Mouse (Mus musculus) stomach, embryonic 15.5 days (tissue): Measurements from ENCODE around the gene Shbg. TPM values are rescaled to one million over a fixed set of nuclear protein-coding genes. Genes with fewer than 3 reads are reported as not detected.
A peak's percentile ranks its signal among the peaks of the same experiment; 100 is the strongest.

Source experiments
- ATAC-seq: fragments of 200-750 bp; cut with Nextera tagmentation; 2 replicates; pipeline ENCODE4 v1.8.0; 2017; ENCODE audit warnings: low read depth, moderate number of reproducible peaks, moderate TSS enrichment; ENCODE audit not compliant: insufficient read depth, low FRiP score
- H3K27ac ChIP-seq: fragments of 300-500 bp; sonication (generic); 2 replicates; pipeline ENCODE4 v1.5.1; 2015; ENCODE audit warnings: mild to moderate bottlenecking, inconsistent platforms
- H3K27me3 ChIP-seq: fragments of 300-500 bp; sonication (generic); replicated peaks from 2 replicates; pipeline ENCODE4 v1.6.1; 2015; ENCODE audit warnings: inconsistent platforms
- H3K36me3 ChIP-seq: fragments of 300-500 bp; sonication (generic); 2 replicates; pipeline ENCODE4 v1.6.1; 2015; ENCODE audit warnings: inconsistent platforms
- H3K4me1 ChIP-seq: fragments of 300-500 bp; sonication (generic); 2 replicates; pipeline ENCODE4 v1.6.1; 2015; ENCODE audit warnings: inconsistent platforms
- H3K4me2 ChIP-seq: fragments of 300-500 bp; sonication (generic); 2 replicates; pipeline ENCODE4 v1.6.1; 2015; ENCODE audit warnings: mild to moderate bottlenecking, inconsistent platforms
- H3K4me3 ChIP-seq: fragments of 300-500 bp; sonication (generic); replicated peaks from 2 replicates; pipeline ENCODE4 v1.5.1; 2015; ENCODE audit warnings: inconsistent platforms
- H3K9ac ChIP-seq: fragments of 300-500 bp; sonication (generic); 2 replicates; pipeline ENCODE4 v1.6.1; 2015; ENCODE audit warnings: inconsistent platforms
- H3K9me3 ChIP-seq: fragments of 300-500 bp; sonication (generic); 2 replicates; pipeline ENCODE4 v1.6.1; 2016; ENCODE audit warnings: inconsistent platforms
- WGBS: fragments of 180-500 bp; shearing (Covaris S2); methylation state at CpG from one replicate; pipeline ENCODE4 v1.1.7; 2015; 5-methylcytosine and 5-hydroxymethylcytosine counted together
- microRNA counts: library from miRNA; unstranded; fragments of <30 nt; microRNA quantifications from one replicate; lab custom pipeline; 2016
- microRNA-seq: library from miRNA; unstranded; fragments of <30 nt; microRNA quantifications from one replicate; pipeline ENCODE4, GENCODE M21; 2016
- polyA plus RNA-seq: library from polyadenylated mRNA; unstranded; fragments of >200 nt; fragmentation: Nextera tagmentation; extraction: Ambion mirVana; gene quantifications from 2 replicates; pipeline ENCODE4 v1.2.1, GENCODE M21; 2015

Shbg gene
- polyA plus RNA-seq, 1 experiment from 2014 or later = 2.1 TPM

DNA sequence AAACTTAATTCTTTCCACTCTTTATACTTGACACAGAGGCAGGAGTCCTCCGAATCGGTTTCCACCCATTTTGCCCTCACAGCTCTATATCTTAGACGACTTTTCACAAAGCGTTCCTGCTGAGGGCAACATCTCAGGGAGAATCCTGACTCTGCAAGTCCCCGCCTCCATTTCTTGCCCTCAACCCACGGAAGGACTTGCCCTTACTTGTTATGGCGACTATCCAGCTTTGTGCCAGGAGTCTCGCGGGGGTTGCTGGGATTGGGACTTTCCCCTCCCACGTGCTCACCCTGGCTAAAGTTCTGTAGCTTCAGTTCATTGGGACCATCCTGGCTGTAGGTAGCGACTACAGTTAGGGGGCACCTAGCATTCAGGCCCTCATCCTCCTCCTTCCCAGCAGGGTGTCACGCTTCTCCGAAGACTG, 37.6 kb downstream of the Shbg start, which contains the start of the genes Wrap53 and Trp53:
Wrap53 (minus strand) TSS at position 165 of the 424 bp plus-strand sequence.
Trp53 (plus strand) TSS at position 269 of the 424 bp plus-strand sequence.
- no peaks in the 10 kb centered on the region; the same call in 1 of the 2 replicates for H3K36me3 ChIP-seq
- H3K4me2 ChIP-seq = peak within 1 kb of the TSS; percentile 79
- peak; percentile 54 for ATAC-seq

DNA sequence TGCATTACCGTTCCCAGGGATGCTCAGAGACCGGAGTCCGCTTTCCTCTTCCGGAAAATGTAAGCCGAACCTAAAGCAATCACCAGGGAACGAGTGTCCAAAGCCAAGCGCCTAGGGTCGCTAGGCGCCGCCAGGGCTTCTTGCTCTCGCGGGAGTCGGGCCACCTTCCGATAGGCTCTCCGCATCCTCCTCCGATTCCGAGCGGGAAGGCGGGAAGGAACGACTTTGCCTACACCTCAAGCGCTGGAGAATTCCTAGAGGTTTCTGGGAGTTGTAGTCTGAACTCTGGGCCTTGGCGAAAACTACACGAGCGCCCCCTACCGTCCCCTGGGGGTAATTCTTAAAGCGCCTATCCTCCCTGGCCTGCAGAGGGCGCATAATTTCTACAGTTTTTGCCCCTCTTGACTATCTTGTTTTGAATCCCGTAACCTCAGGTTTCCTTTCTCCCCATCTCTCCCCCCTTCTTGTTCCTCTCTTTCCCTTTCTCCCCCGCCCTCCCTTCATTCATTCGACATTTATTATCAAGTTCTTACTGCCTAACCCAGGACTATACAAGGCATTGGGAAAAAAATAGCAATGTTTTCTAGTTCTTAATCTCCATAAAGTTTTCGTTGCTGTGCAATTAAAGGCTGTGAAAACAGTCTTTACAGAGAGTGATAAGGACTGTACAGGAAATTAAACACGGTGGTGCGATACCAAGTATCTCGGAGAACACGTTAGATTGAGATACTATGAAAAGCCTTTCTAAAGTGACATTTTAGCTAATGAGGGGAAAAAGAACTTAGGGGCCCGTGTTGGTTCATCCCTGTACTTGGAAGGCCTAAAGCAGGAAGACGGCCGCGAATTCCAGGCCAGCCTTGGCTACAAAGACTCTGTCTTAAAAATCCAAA, 38.3 kb downstream of the Shbg start:
- Histone ChIP-seq H3K4me2 (peak overlapping the region; percentile 79), H3K9ac (peak overlapping the region; percentile 73), H3K4me3 (peak overlapping the region; percentile 80), H3K4me1 (peaks cover 30% of the 10 kb centered on the region), H3K9me3 (no peaks in the 10 kb centered on the region), H3K27ac (peak overlapping the region; percentile 97), H3K36me3 (no peaks in the 10 kb centered on the region; the same call in 1 of the 2 replicates), H3K27me3 (no peaks in the 10 kb centered on the region)
- under 1% methylated on average over 39 of the region's 39 CpGs for WGBS
- peak; percentile 93 for ATAC-seq

More for the DNA sequence above, 37.6 kb downstream of the Shbg start, which contains the start of the genes Wrap53 and Trp53:
- Histone ChIP-seq H3K27ac (peak within 1 kb of the TSS; percentile 97), H3K9me3 (no peaks in the 10 kb centered on the region), H3K27me3 (no peaks in the 10 kb centered on the region), H3K4me3 (peak within 1 kb of the TSS; percentile 80), H3K4me1 (peaks cover 33% of the 10 kb centered on the region), H3K9ac (peak within 1 kb of the TSS; percentile 73)
- under 1% methylated on average over 13 of the region's 13 CpGs for WGBS

DNA sequence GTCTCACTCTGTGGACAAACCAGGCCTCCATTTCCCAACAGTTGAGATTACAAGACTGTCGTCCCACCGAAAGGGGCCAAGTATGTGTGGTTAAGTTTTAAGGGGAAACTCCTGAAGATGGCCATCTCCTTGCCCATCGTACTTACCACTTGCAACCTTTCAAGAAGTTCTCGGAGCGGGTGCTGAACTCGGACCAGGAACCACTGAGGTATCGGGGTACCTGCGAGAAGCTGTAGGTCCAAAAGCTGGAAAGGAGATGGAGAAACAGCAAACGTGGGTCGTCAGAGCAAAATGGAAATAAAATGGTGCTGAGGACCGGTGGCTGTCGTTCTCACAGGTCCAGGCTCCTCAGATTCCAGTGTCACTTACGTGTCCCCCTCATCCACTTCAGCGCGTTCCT, 39.4 kb downstream of the Shbg start:
- WGBS = 7% methylated on average over 15 of the region's 15 CpGs
- Histone ChIP-seq H3K4me2 (peak overlapping the region; percentile 79), H3K4me3 (peak overlapping the region; percentile 80), H3K27ac (0 out of 2 replicates have a peak overlapping the region, but pooled peaks have one; percentile 79), H3K9ac (peak overlapping the region; percentile 49), H3K4me1 (peaks cover 30% of the 10 kb centered on the region), H3K27me3 (no peaks in the 10 kb centered on the region), H3K36me3 (no peaks in the 10 kb centered on the region; the same call in 1 of the 2 replicates), H3K9me3 (no peaks in the 10 kb centered on the region)
- no peak for ATAC-seq

DNA sequence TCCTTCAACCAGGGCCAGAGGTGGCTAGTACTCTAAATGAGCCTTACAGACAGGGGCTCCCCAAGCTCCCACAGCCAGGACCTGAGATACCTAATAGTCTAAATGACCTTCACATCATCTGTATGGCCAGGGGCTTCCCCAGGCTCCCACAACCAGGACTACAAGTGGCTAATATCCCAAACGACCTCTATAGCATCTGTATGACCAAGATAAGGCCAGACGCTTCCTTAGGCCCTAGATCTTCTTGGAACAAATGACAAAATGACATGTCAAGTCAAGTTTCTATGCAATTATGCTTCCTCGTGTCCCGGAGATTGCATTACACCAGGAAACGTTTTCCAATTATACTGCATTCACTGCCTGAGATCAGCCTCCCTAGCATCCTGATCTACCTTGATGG, 41.4 kb downstream of the Shbg start:
- no peaks in the 10 kb centered on the region for H3K9me3 ChIP-seq
- no peak overlapping the region for H3K9ac ChIP-seq
- H3K27ac ChIP-seq = no peak overlapping the region
- no peak overlapping the region for H3K4me2 ChIP-seq
- H3K4me3 ChIP-seq = no peak overlapping the region
- no peaks in the 10 kb centered on the region for H3K27me3 ChIP-seq
- peaks cover 20% of the 10 kb centered on the region for H3K4me1 ChIP-seq
- WGBS = 68% methylated on average over 5 of the region's 5 CpGs
- ATAC-seq = no peak
- H3K36me3 ChIP-seq = peaks cover 2% of the 10 kb centered on the region; the same call in 1 of the 2 replicates

DNA sequence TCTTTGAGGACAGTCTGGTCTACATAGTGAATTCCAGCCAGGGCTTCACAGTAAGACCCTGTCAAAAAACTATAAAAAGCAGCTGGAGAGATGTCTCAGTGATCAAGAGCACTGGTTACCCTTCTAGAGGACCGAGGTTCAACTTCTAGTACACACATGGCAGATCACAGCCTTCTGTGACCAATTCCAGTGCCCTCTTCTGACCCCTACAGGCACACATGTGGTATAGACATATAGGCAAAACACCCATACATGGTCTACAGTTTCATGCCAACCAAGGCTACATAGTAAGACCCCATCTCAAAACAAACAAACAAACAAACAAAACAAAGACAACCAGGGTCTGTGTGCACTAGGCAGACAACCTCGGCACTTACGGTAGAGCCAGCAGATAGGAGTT, 42.5 kb downstream of the Shbg start:
- H3K4me1 ChIP-seq = peaks cover 20% of the 10 kb centered on the region
- H3K9me3 ChIP-seq = no peaks in the 10 kb centered on the region
- no peaks in the 10 kb centered on the region for H3K27me3 ChIP-seq
- H3K27ac ChIP-seq = no peak overlapping the region
- no peak for ATAC-seq
- 62% methylated on average over 3 of the region's 3 CpGs for WGBS
- H3K36me3 ChIP-seq = peaks cover 11% of the 10 kb centered on the region; the same call in 1 of the 2 replicates
- no peak overlapping the region for H3K4me3 ChIP-seq
- no peak overlapping the region for H3K4me2 ChIP-seq
- no peak overlapping the region for H3K9ac ChIP-seq

DNA sequence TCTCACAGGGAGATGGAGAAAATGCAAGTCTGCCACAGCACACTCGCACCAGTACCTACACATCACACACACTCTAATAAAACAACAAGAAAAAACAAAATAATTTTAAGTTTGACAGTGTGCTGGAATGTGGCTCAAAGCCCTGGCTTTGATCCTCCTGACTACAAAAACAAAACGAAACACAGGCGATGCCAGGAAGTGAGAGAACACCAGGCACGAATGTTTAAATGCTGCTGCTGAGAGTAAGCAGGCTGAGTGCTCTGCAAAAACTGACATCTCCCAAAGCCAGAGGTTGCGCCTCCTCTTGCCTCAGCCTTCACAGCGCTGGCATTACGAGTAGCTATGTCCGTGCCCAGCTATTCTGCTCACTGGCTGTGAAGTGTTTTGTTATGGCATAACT, 52.6 kb downstream of the Shbg start:
- Histone ChIP-seq H3K36me3 (peaks cover 17% of the 10 kb centered on the region; the same call in 1 of the 2 replicates), H3K4me3 (no peak overlapping the region)
- no peak for ATAC-seq

More for the DNA sequence above, 52.6 kb downstream of the Shbg start:
- no peak overlapping the region for H3K9ac ChIP-seq
- H3K27me3 ChIP-seq = no peaks in the 10 kb centered on the region
- no peak overlapping the region for H3K4me2 ChIP-seq
- no peaks in the 10 kb centered on the region for H3K9me3 ChIP-seq
- WGBS = 80% methylated on average over 8 of the region's 8 CpGs
- H3K27ac ChIP-seq = no peak overlapping the region
- peaks cover 8% of the 10 kb centered on the region; the same call in 1 of the 2 replicates for H3K4me1 ChIP-seq

MicroRNA genes within 50 kb of the gene (microRNA counts, 519-probe panel; counts per million panel counts)
- microRNA mmu-miR-1934 (lab: Ali Mortazavi, UCI) = not detected
- 2,974 counts per million, percentile 75 among the panel's probes with 10 or more counts for microRNA mmu-miR-467f (lab: Ali Mortazavi, UCI)

Small RNA genes lying within 50 kb of the gene (microRNA-seq; reads per million reads assigned to microRNA genes)
- gene Mir1934 (3.1 reads per million, percentile 12 among the genes with 10 or more reads in this experiment), gene Mir467f (not detected)

Other genes starting within 250 kb of the Shbg start
- gene Chd3, start 248.5 kb downstream of the Shbg start, polyA plus RNA-seq = 53.4 and 54.0 TPM in 2 replicates
- gene Naa38, start 222.4 kb downstream of the Shbg start, polyA plus RNA-seq = 154 and 179 TPM in 2 replicates
- gene Cyb5d1, start 222.3 kb downstream of the Shbg start, polyA plus RNA-seq = 24.9 and 25.3 TPM in 2 replicates
- 26.7 and 29.4 TPM in 2 replicates for gene Tmem88, start 219.7 kb downstream of the Shbg start, polyA plus RNA-seq
- gene Kdm6b, start 204.2 kb downstream of the Shbg start, polyA plus RNA-seq = 25.4 and 26.5 TPM in 2 replicates
- 0.81 and 1.1 TPM in 2 replicates for gene Dnah2, start 68.8 kb downstream of the Shbg start, polyA plus RNA-seq
- 10.4 and 12.6 TPM in 2 replicates for gene Efnb3, start 57.7 kb downstream of the Shbg start, polyA plus RNA-seq
- gene Wrap53, start 37.6 kb downstream of the Shbg start, polyA plus RNA-seq = 21.6 and 24.5 TPM in 2 replicates
- gene Trp53, start 37.5 kb downstream of the Shbg start, polyA plus RNA-seq = 122 and 130 TPM in 2 replicates
- gene Atp1b2, start 12.0 kb downstream of the Shbg start, polyA plus RNA-seq = 7.5 and 7.7 TPM in 2 replicates
- gene Sat2, start 4.1 kb upstream of the Shbg start, polyA plus RNA-seq = 14.4 and 17.8 TPM in 2 replicates
- gene Fxr2, start 15.1 kb upstream of the Shbg start, polyA plus RNA-seq = 21.0 and 27.0 TPM in 2 replicates
- 3.7 and 6.0 TPM in 2 replicates for gene Sox15, start 37.4 kb upstream of the Shbg start, polyA plus RNA-seq
- gene Mpdu1, start 44.7 kb upstream of the Shbg start, polyA plus RNA-seq = 58.7 and 66.1 TPM in 2 replicates
- gene Cd68, start 48.2 kb upstream of the Shbg start, polyA plus RNA-seq = 15.5 and 16.3 TPM in 2 replicates
- 442 and 514 TPM in 2 replicates for gene Eif4a1, start 54.5 kb upstream of the Shbg start, polyA plus RNA-seq
- gene Senp3, start 64.2 kb upstream of the Shbg start, polyA plus RNA-seq = 69.1 and 74.5 TPM in 2 replicates
- gene Tnfsf13, start 67.9 kb upstream of the Shbg start, polyA plus RNA-seq = 0.31 and 0.61 TPM in 2 replicates
- gene Tnfsf12, start 77.9 kb upstream of the Shbg start, polyA plus RNA-seq = 8.0 and 8.9 TPM in 2 replicates
- 3.3 and 3.5 TPM in 2 replicates for gene Tnfsfm13, start 78.2 kb upstream of the Shbg start, polyA plus RNA-seq
- gene Polr2a, start 140.7 kb upstream of the Shbg start, polyA plus RNA-seq = 21.0 and 25.8 TPM in 2 replicates
- 0.12 TPM in 1 of 2 replicates, not detected in the other for gene Slc35g3, start 144.1 kb upstream of the Shbg start, polyA plus RNA-seq
- 2.7 and 3.0 TPM in 2 replicates for gene Zbtb4, start 148.0 kb upstream of the Shbg start, polyA plus RNA-seq
- 5.1 and 6.0 TPM in 2 replicates for gene Chrnb1, start 178.0 kb upstream of the Shbg start, polyA plus RNA-seq
- gene Fgf11, start 184.0 kb upstream of the Shbg start, polyA plus RNA-seq = 2.2 and 2.4 TPM in 2 replicates
- gene Tmem102, start 187.7 kb upstream of the Shbg start, polyA plus RNA-seq = 19.9 and 20.4 TPM in 2 replicates
- not detected in 2 replicates for gene Gm39566, start 197.4 kb upstream of the Shbg start, polyA plus RNA-seq
- gene Spem2, start 200.6 kb upstream of the Shbg start, polyA plus RNA-seq = not detected in 2 replicates
- gene Spem1, start 204.3 kb upstream of the Shbg start, polyA plus RNA-seq = not detected in 2 replicates
- gene Nlgn2, start 219.9 kb upstream of the Shbg start, polyA plus RNA-seq = 6.3 and 7.4 TPM in 2 replicates
- gene Tmem256, start 220.6 kb upstream of the Shbg start, polyA plus RNA-seq = 400 and 416 TPM in 2 replicates
- gene Plscr3, start 228.5 kb upstream of the Shbg start, polyA plus RNA-seq = 80.8 and 81.3 TPM in 2 replicates
- gene Tnk1, start 240.8 kb upstream of the Shbg start, polyA plus RNA-seq = 12.9 and 15.4 TPM in 2 replicates